Comparison of ENCODE assay signal across 9 mouse cellular contexts in the genomic region with DNA sequence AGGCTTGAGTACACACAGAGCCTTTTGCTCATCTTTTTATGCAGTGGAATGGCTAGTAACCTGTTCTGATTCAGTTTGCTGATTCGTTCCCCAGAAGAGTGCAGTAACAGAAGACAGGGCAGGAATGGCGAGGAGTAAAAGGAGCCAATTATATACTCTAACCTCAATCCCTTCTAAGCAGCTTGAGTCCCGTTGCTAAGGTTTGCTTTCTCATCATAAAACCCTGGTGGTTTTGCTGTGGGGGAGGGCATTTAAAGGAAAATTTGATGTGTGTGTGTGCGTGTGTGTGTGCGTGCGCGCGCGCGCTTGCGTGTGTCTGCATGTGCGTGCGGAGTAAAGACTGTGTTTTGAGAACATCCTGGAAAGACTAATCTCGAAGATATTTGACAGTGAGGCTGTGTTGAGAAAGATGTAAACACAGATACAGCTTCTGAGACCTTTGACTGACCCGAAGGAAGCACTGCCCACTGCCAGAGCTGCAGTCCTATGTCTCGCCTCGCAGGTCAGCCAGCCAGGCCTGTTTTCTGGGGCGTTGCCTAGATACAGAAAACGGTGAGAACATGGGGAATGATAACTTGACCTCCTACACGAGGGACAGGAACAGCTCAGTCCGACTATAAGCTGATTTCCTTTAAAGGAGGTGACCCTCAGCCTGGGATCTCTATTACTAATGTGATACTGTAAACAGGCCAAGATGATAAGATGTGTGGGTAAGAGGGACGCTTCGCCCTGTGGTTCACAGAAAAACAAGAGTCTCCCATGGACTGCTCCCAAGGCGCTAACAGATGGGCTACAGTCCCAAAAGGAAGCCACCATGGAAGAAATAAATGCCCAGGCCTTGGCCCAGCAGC. TPM values are rescaled to one million over a fixed set of nuclear protein-coding genes. Genes with fewer than 3 reads are reported as not detected.
A peak's percentile ranks its signal among the peaks of the same experiment; 100 is the strongest.
DNase-seq lines count a peak whose midpoint lies in the region; ATAC-seq lines count a peak whose summit lies in the region.
"Had no signal": no experiment of that assay in that cellular context is flagged by ENCODE, and none has a peak within 500 bp of the region (broad histone marks: within the 10 kb centered on the region; RNA-seq: fewer than 3 reads in every experiment).

No protein-coding gene starts in this region.

- DNase-seq in ovary, postnatal 36 days (ENCODE audit: low spot score) = peak; percentile 67
- no peak for DNase-seq in ovary, postnatal 10 days (ENCODE audit: low spot score)
- DNase-seq in urinary bladder, postnatal 36 days (ENCODE audit: low spot score in 2 of 2) = peak; percentile 72 to 79
- no peak for DNase-seq in T-cell, adult 2 months (ENCODE audit: low spot score)
- no peak for DNase-seq in cerebellum, adult 9-11 months
- DNase-seq in frontal cortex, postnatal 36 days (ENCODE audit: low spot score in 2 of 2) = no peak
- DNase-seq: right cerebral cortex, postnatal 14 days had no signal

- H3K4me3 ChIP-seq in heart, embryonic 12.5 days = no peak overlapping the region
- no peak overlapping the region for H3K4me3 ChIP-seq in lung, embryonic 15.5 days

- H3K36me3 ChIP-seq in heart, embryonic 12.5 days = no peaks in the 10 kb centered on the region
- no peaks in the 10 kb centered on the region for H3K36me3 ChIP-seq in lung, embryonic 15.5 days

- H3K9ac ChIP-seq in heart, embryonic 12.5 days = no peak overlapping the region
- H3K9ac ChIP-seq in lung, embryonic 15.5 days = no peak overlapping the region

- H3K4me1 ChIP-seq in heart, embryonic 12.5 days (replicated peaks) = peaks cover 25% of the 10 kb centered on the region
- H3K4me1 ChIP-seq in lung, embryonic 15.5 days = peaks cover 22% of the 10 kb centered on the region

- ATAC-seq in heart, embryonic 12.5 days (ENCODE audit: insufficient number of reproducible peaks, low FRiP score) = 0 out of 2 replicates have a peak, but pooled peaks have one; percentile 29
- ATAC-seq in lung, embryonic 15.5 days (ENCODE audit: borderline replicate concordance, extremely low read depth, low FRiP score, low TSS enrichment) = peak; percentile 66; the same call in 1 of the 2 replicates

- no peaks in the 10 kb centered on the region for H3K9me3 ChIP-seq in heart, embryonic 12.5 days (replicated peaks)
- H3K9me3 ChIP-seq in lung, embryonic 15.5 days = no peaks in the 10 kb centered on the region

- H3K4me2 ChIP-seq in heart, embryonic 12.5 days = no peak overlapping the region; the same call in 1 of the 2 replicates
- H3K4me2 ChIP-seq in lung, embryonic 15.5 days = no peak overlapping the region

- WGBS in heart, embryonic 12.5 days = 52% methylated on average over 24 of the region's 24 CpGs
- WGBS in lung, embryonic 15.5 days = 39% methylated on average over 24 of the region's 24 CpGs

- H3K27ac ChIP-seq in heart, embryonic 12.5 days (ENCODE audit: poor library complexity, severe bottlenecking) = peak overlapping the region; percentile 74
- peak overlapping the region; percentile 54 for H3K27ac ChIP-seq in lung, embryonic 15.5 days

- H3K27me3 ChIP-seq in heart, embryonic 12.5 days (replicated peaks) = no peaks in the 10 kb centered on the region
- H3K27me3 ChIP-seq in lung, embryonic 15.5 days = no peaks in the 10 kb centered on the region

RNA-seq across cellular contexts. Expression of a gene that starts 39.5 kb away (rescaled TPM):
- 8.9 and 9.4 TPM in 2 replicates for polyA plus RNA-seq in heart, embryonic 12.5 days (2016; fragmentation: Nextera tagmentation; extraction: Ambion mirVana)
- polyA plus RNA-seq in lung, embryonic 15.5 days (2015; fragmentation: Nextera tagmentation; extraction: Ambion mirVana) = 26.5 and 29.4 TPM in 2 replicates

RNA-seq across cellular contexts. Expression of a gene that starts 50.9 kb away (rescaled TPM):
- 34.5 and 35.9 TPM in 2 replicates for polyA plus RNA-seq in heart, embryonic 12.5 days (2016; fragmentation: Nextera tagmentation; extraction: Ambion mirVana)
- polyA plus RNA-seq in lung, embryonic 15.5 days (2015; fragmentation: Nextera tagmentation; extraction: Ambion mirVana) = 42.0 and 43.7 TPM in 2 replicates

Comparison
In these comparisons a context has a peak if more than half of its experiments do, and no peak if none do; other contexts are left out.
1. DNase-seq: peak in ovary, postnatal 36 days (single experiment) and urinary bladder, postnatal 36 days (2 of 2); none in ovary, postnatal 10 days (single experiment), T-cell, adult 2 months (single experiment), cerebellum, adult 9-11 months (single experiment) and frontal cortex, postnatal 36 days (0 of 2).